Mouse (Mus musculus) ES-E14 (cell line): ENCODE results near the gene Ppia. TPM values are rescaled to one million over a fixed set of nuclear protein-coding genes. Genes with fewer than 3 reads are reported as not detected.
A peak's percentile ranks its signal among the peaks of the same experiment; 100 is the strongest.

ENCODE experiments used
- DNase-seq: peaks from one replicate; pipeline ENCODE4 v3.0.0-alpha.2; 2013; ENCODE audit warnings: low read depth, low spot score
- H3K27ac ChIP-seq: 2 replicates; pipeline ENCODE4 v1.5.1; 2012; ENCODE audit warnings: low read depth, mild to moderate bottlenecking, low read length, moderate library complexity, mixed read lengths; ENCODE audit not compliant: poor library complexity, insufficient read depth, severe bottlenecking
- H3K36me3 ChIP-seq: 2 replicates; pipeline ENCODE4 v1.6.1; 2012; ENCODE audit warnings: mild to moderate bottlenecking, low read length, moderate library complexity, mixed read lengths; ENCODE audit not compliant: control insufficient read depth, poor library complexity, insufficient read depth, severe bottlenecking
- H3K4me1 ChIP-seq, 2 experiments: fragments of 150-350 bp in 1 of 2; sonication (generic) in 1 of 2; 2 replicates each; pipeline ENCODE4 v1.6.1; 2012; ENCODE audit warnings: low read length in 2 of 2, mild to moderate bottlenecking in 1 of 2, mixed read lengths in 1 of 2; ENCODE audit not compliant: control insufficient read depth in 2 of 2, insufficient read depth in 2 of 2, poor library complexity in 1 of 2
- H3K4me3 ChIP-seq, 2 experiments: fragments of 150-350 bp in 1 of 2; sonication (generic) in 1 of 2; 2 replicates each; pipeline ENCODE4 v1.5.1; 2012; ENCODE audit warnings: low read length in 2 of 2, low read depth in 1 of 2, mild to moderate bottlenecking in 1 of 2, mixed read lengths in 1 of 2; ENCODE audit not compliant: insufficient read depth in 1 of 2, poor library complexity in 1 of 2, severe bottlenecking in 1 of 2
- H3K9ac ChIP-seq: 2 replicates; pipeline ENCODE4 v1.6.1; 2012; ENCODE audit warnings: low read depth, mild to moderate bottlenecking, low read length, mixed read lengths; ENCODE audit not compliant: poor library complexity, insufficient read depth, severe bottlenecking
- H3K9me3 ChIP-seq: fragments of 150-350 bp; sonication (generic); 2 replicates; pipeline ENCODE4 v1.6.1; 2012; ENCODE audit warnings: low read depth, mild to moderate bottlenecking, low read length; ENCODE audit not compliant: control insufficient read depth, insufficient read depth
- CHD2 ChIP-seq: IDR thresholded peaks from 2 replicates; pipeline ENCODE4 v1.6.1; 2014; ENCODE audit warnings: mild to moderate bottlenecking, low read depth, low read length, inconsistent platforms
- HCFC1 ChIP-seq: IDR thresholded peaks from 2 replicates; pipeline ENCODE4 v1.6.1; 2012; ENCODE audit warnings: low read length, inconsistent platforms, borderline replicate concordance; ENCODE audit not compliant: insufficient read depth
- MAFK ChIP-seq: IDR thresholded peaks from 2 replicates; pipeline ENCODE4 v1.6.1; 2014; ENCODE audit warnings: mild to moderate bottlenecking, low read depth, low read length, inconsistent platforms; ENCODE audit not compliant: insufficient read depth
- ZC3H11A ChIP-seq: IDR thresholded peaks from 2 replicates; pipeline ENCODE4 v1.6.1; 2012; ENCODE audit warnings: low read depth, mild to moderate bottlenecking, inconsistent platforms, low read length, borderline replicate concordance
- ZNF384 ChIP-seq: IDR thresholded peaks from 2 replicates; pipeline ENCODE4 v1.6.1; 2012; ENCODE audit warnings: low read depth, low read length, inconsistent platforms
- in situ Hi-C, 2 experiments: fragments of 600-800 bp; cut with MboI; formaldehyde crosslinking; loops; one replicate each; pipeline ENCODE4 v1.15.1; 2025; ENCODE audit warnings: low sequenced_read_pairs in 2 of 2, inconsistent platforms in 1 of 2; ENCODE audit not compliant: unreplicated experiment in 2 of 2
- total RNA-seq: library from RNA; depleted of rRNA; stranded (reverse); fragments of 300-350 nt; gene quantifications from 2 replicates; pipeline ENCODE4 v1.2.3, GENCODE M21; 2012

Ppia gene
- total RNA-seq, 1 experiment = 6,168 TPM

GRCm38 (mm10) chr11:6371376-6372155 lies 43.7 kb upstream of the Ppia start:
- TF ChIP-seq ZC3H11A (no peak), ZNF384 (no peak), HCFC1 (no peak), CHD2 (no peak), MAFK (no peak)
- peak overlapping the region; percentile 63; the same call in 1 of the 2 replicates for H3K9ac ChIP-seq
- H3K4me1 ChIP-seq = peaks cover 0 to 8% of the 10 kb centered on the region in 2 experiments; a peak in 3 of 4 replicates
- no peak overlapping the region for H3K27ac ChIP-seq
- no peaks in the 10 kb centered on the region for H3K36me3 ChIP-seq
- in situ Hi-C loops = no loop called here
- DNase-seq = no peak
- H3K4me3 ChIP-seq = peak overlapping the region; percentile 63 to 85
- no peaks in the 10 kb centered on the region for H3K9me3 ChIP-seq

GRCm38 (mm10) chr11:6372784-6373183 lies 42.5 kb upstream of the Ppia start:
- H3K9ac ChIP-seq = peak overlapping the region; percentile 58; the same call in 1 of the 2 replicates
- DNase-seq = no peak
- in situ Hi-C loops = no loop called here
- TF ChIP-seq HCFC1 = no peak
- H3K27ac ChIP-seq = no peak overlapping the region
- H3K4me3 ChIP-seq = 0 out of 4 replicates have a peak overlapping the region, but pooled peaks of 1 of the 2 experiments have one; percentile 12
- no peaks in the 10 kb centered on the region for H3K36me3 ChIP-seq
- H3K4me1 ChIP-seq = peaks cover 0 to 10% of the 10 kb centered on the region in 2 experiments; a peak in 1 of 4 replicates
- no peaks in the 10 kb centered on the region for H3K9me3 ChIP-seq

GRCm38 (mm10) chr11:6380916-6381315 lies 34.3 kb upstream of the Ppia start:
- TF ChIP-seq CHD2 = no peak
- TF ChIP-seq MAFK = no peak
- TF ChIP-seq ZNF384 = no peak
- TF ChIP-seq HCFC1 = no peak
- no peak for TF ChIP-seq ZC3H11A
- peaks cover 0 to 4% of the 10 kb centered on the region in 2 experiments; a peak in 1 of 4 replicates for H3K4me1 ChIP-seq
- H3K9ac ChIP-seq = no peak overlapping the region
- no peak overlapping the region for H3K4me3 ChIP-seq
- H3K9me3 ChIP-seq = no peaks in the 10 kb centered on the region
- H3K27ac ChIP-seq = no peak overlapping the region
- in situ Hi-C loops = no loop called here
- no peaks in the 10 kb centered on the region for H3K36me3 ChIP-seq
- DNase-seq = no peak

GRCm38 (mm10) chr11:6388126-6388725 lies 27.0 kb upstream of the Ppia start:
- Histone ChIP-seq H3K4me3 (peak overlapping the region in 1 of 2 experiments; percentile 78; a peak in 1 of 4 replicates), H3K27ac (no peak overlapping the region; the same call in 1 of the 2 replicates), H3K4me1 (peaks cover 4 to 6% of the 10 kb centered on the region in 2 experiments; a peak in 3 of 4 replicates), H3K9me3 (no peaks in the 10 kb centered on the region), H3K36me3 (peaks cover 6% of the 10 kb centered on the region; the same call in 1 of the 2 replicates), H3K9ac (peak overlapping the region; percentile 74; the same call in 1 of the 2 replicates)
- in situ Hi-C loops = no loop called here
- no peak for DNase-seq
- TF ChIP-seq CHD2 (no peak), ZNF384 (peak; percentile 90)
